10 mouse cellular contexts compared by ENCODE assay signal in genomic region chr3:98319190-98319589, GRCm38 (mm10). TPM values are rescaled to one million over a fixed set of nuclear protein-coding genes. Genes with fewer than 3 reads are reported as not detected.
A peak's percentile ranks its signal among the peaks of the same experiment; 100 is the strongest.
DNase-seq lines count a peak whose midpoint lies in the region; ATAC-seq lines count a peak whose summit lies in the region.
"Had no signal": no experiment of that assay in that cellular context is flagged by ENCODE, and none has a peak within 500 bp of the region (broad histone marks: within the 10 kb centered on the region; RNA-seq: fewer than 3 reads in every experiment).

No protein-coding gene starts in this region.

- no peaks in the 10 kb centered on the region for H3K9me3 ChIP-seq in forebrain, embryonic 14.5 days (replicated peaks; ENCODE audit: control insufficient read depth, low read length)
- H3K9me3 ChIP-seq in midbrain, embryonic 13.5 days, result no peaks in the 10 kb centered on the region
- H3K9me3 ChIP-seq: embryonic facial prominence, embryonic 13.5 days had no signal

- no peaks in the 10 kb centered on the region for H3K27me3 ChIP-seq in forebrain, embryonic 14.5 days (replicated peaks; ENCODE audit: control insufficient read depth, insufficient read depth, low read length)
- H3K27me3 ChIP-seq in midbrain, embryonic 13.5 days, result no peaks in the 10 kb centered on the region
- H3K27me3 ChIP-seq: embryonic facial prominence, embryonic 13.5 days had no signal

- no peak overlapping the region for H3K4me2 ChIP-seq in forebrain, embryonic 14.5 days (ENCODE audit: low read length)
- no peak overlapping the region for H3K4me2 ChIP-seq in midbrain, embryonic 13.5 days (replicated peaks)
- H3K4me2 ChIP-seq: embryonic facial prominence, embryonic 13.5 days had no signal

- no peak overlapping the region for H3K9ac ChIP-seq in forebrain, embryonic 14.5 days (ENCODE audit: low read length)
- no peak overlapping the region for H3K9ac ChIP-seq in midbrain, embryonic 13.5 days (replicated peaks)
- H3K9ac ChIP-seq: embryonic facial prominence, embryonic 13.5 days had no signal

- peak overlapping the region; percentile 65 for H3K27ac ChIP-seq in forebrain, embryonic 14.5 days (ENCODE audit: low read depth, low read length)
- peak overlapping the region; percentile 88 for H3K27ac ChIP-seq in midbrain, embryonic 13.5 days
- H3K27ac ChIP-seq: embryonic facial prominence, embryonic 13.5 days had no signal

- WGBS in forebrain, embryonic 14.5 days, result 18% methylated on average over 2 of the region's 2 CpGs
- WGBS in midbrain, embryonic 13.5 days, result 14% methylated on average over 2 of the region's 2 CpGs

- peaks cover 9% of the 10 kb centered on the region for H3K36me3 ChIP-seq in forebrain, embryonic 14.5 days (ENCODE audit: control insufficient read depth, insufficient read depth, low read length)
- H3K36me3 ChIP-seq in midbrain, embryonic 13.5 days, result peaks cover 19% of the 10 kb centered on the region

- no peak overlapping the region for H3K4me3 ChIP-seq in forebrain, embryonic 14.5 days (ENCODE audit: low read depth, low read length)
- H3K4me3 ChIP-seq in midbrain, embryonic 13.5 days (replicated peaks), result no peak overlapping the region
- H3K4me3 ChIP-seq: embryonic facial prominence, embryonic 13.5 days had no signal

- peaks cover 26% of the 10 kb centered on the region for H3K4me1 ChIP-seq in forebrain, embryonic 14.5 days (ENCODE audit: control insufficient read depth, insufficient read depth, low read length)
- peaks cover 37% of the 10 kb centered on the region for H3K4me1 ChIP-seq in midbrain, embryonic 13.5 days (replicated peaks)

- peak; percentile 84 for ATAC-seq in forebrain, embryonic 14.5 days
- peak; percentile 88 for ATAC-seq in midbrain, embryonic 13.5 days
- ATAC-seq in megakaryocyte-erythroid progenitor cell, adult 5-6 weeks (replicated peaks; ENCODE audit: low FRiP score, low TSS enrichment, poor library complexity, severe bottlenecking), result no peak

- peak; percentile 16 for DNase-seq in cerebellum, adult 9-11 months
- DNase-seq in cerebellum, adult 18-20 months, result no peak
- peak; percentile 65 for DNase-seq in brain, adult 2 months (ENCODE audit: low read depth, low spot score)
- DNase-seq in forebrain, embryonic 14.5 days (ENCODE audit: low spot score), result peak; percentile 80
- DNase-seq in kidney, postnatal 25 days, result no peak
- no peak for DNase-seq in urinary bladder, postnatal 36 days (ENCODE audit: low spot score in 2 of 2)
- DNase-seq: kidney, adult 18-20 months had no signal

RNA-seq across cellular contexts. Expression of gene Phgdh, which starts 20.6 kb away (rescaled TPM):
- 215 and 245 TPM in 2 replicates for polyA plus RNA-seq in forebrain, embryonic 14.5 days (2014; fragmentation: Nextera tagmentation; extraction: Ambion mirVana)
- 170 and 190 TPM in 2 replicates for polyA plus RNA-seq in midbrain, embryonic 13.5 days (2015; fragmentation: Nextera tagmentation; extraction: Ambion mirVana)
- total RNA-seq in megakaryocyte-erythroid progenitor cell, adult 5-6 weeks (2014; fragmentation: Nextera tagmentation), result 83.5 and 118 TPM in 2 replicates
- total RNA-seq in megakaryocyte-erythroid progenitor cell, adult 5-6 weeks (2017), result 222 and 272 TPM in 2 replicates

RNA-seq across cellular contexts. Expression of gene Hmgcs2, which starts 39.0 kb away (rescaled TPM):
- 10.2 and 14.7 TPM in 2 replicates for polyA plus RNA-seq in forebrain, embryonic 14.5 days (2014; fragmentation: Nextera tagmentation; extraction: Ambion mirVana)
- 8.1 and 9.6 TPM in 2 replicates for polyA plus RNA-seq in midbrain, embryonic 13.5 days (2015; fragmentation: Nextera tagmentation; extraction: Ambion mirVana)
- 0.79 and 1.5 TPM in 2 replicates for total RNA-seq in megakaryocyte-erythroid progenitor cell, adult 5-6 weeks (2014; fragmentation: Nextera tagmentation)
- total RNA-seq in megakaryocyte-erythroid progenitor cell, adult 5-6 weeks (2017), result 0.09 and 1.3 TPM in 2 replicates

Comparison
In these comparisons a context has a peak if more than half of its experiments do, and no peak if none do; other contexts are left out.
1. DNase-seq: peak in cerebellum, adult 9-11 months (single experiment), brain, adult 2 months (single experiment) and forebrain, embryonic 14.5 days (single experiment); none in cerebellum, adult 18-20 months (0 of 2), kidney, postnatal 25 days (0 of 2) and urinary bladder, postnatal 36 days (0 of 2).